Mouse (Mus musculus): ENCODE results near the gene Flii.

The Flii gene

GRCm38 (mm10) chr11:60726601-60727391 lies at the start of gene Flii:
Flii (minus strand) TSS chr11:60727263.
- DNase-seq (ENCODE audit: inconsistent age in 2 of 2, low spot score in 1 of 2) = peak; percentile 88 to 95

- DNase-seq (ENCODE audit: inconsistent age in 2 of 2, low spot score in 1 of 2) = no peak
These were observed 49.2 kb upstream of the Flii start for GRCm38 (mm10) chr11:60776107-60776828.

GRCm38 (mm10) chr11:60775578-60775977 lies 48.5 kb upstream of the Flii start:
- DNase-seq (ENCODE audit: inconsistent age in 2 of 2, low spot score in 1 of 2) = no peak

GRCm38 (mm10) chr11:60774841-60775240 lies 47.8 kb upstream of the Flii start:
- DNase-seq (ENCODE audit: inconsistent age in 2 of 2, low spot score in 1 of 2) = no peak

- DNase-seq (ENCODE audit: inconsistent age in 2 of 2, low spot score in 1 of 2) = no peak
These were observed 47.2 kb upstream of the Flii start for GRCm38 (mm10) chr11:60774158-60774689.

GRCm38 (mm10) chr11:60772161-60772560 lies 45.1 kb upstream of the Flii start:
- no peak for DNase-seq (ENCODE audit: inconsistent age in 2 of 2, low spot score in 1 of 2)

GRCm38 (mm10) chr11:60770776-60771175 lies 43.7 kb upstream of the Flii start:
- DNase-seq (ENCODE audit: inconsistent age in 2 of 2, low spot score in 1 of 2) = no peak

- DNase-seq (ENCODE audit: inconsistent age in 2 of 2, low spot score in 1 of 2) = no peak
These were observed 42.3 kb upstream of the Flii start for GRCm38 (mm10) chr11:60769322-60769721.

- peak in 1 of 2 experiments; percentile 64 for DNase-seq (ENCODE audit: inconsistent age in 2 of 2, low spot score in 1 of 2)
These were observed 39.9 kb upstream of the Flii start for GRCm38 (mm10) chr11:60766969-60767368.

GRCm38 (mm10) chr11:60761681-60762080 lies 34.6 kb upstream of the Flii start:
- no peak for DNase-seq (ENCODE audit: inconsistent age in 2 of 2, low spot score in 1 of 2)

GRCm38 (mm10) chr11:60755570-60755969 lies 28.5 kb upstream of the Flii start:
- DNase-seq (ENCODE audit: inconsistent age in 2 of 2, low spot score in 1 of 2) = no peak

- no peak for DNase-seq (ENCODE audit: inconsistent age in 2 of 2, low spot score in 1 of 2)
These were observed 13.3 kb upstream of the Flii start for GRCm38 (mm10) chr11:60740321-60740720.

- no peak for DNase-seq (ENCODE audit: inconsistent age in 2 of 2, low spot score in 1 of 2)
These were observed 10.4 kb upstream of the Flii start for GRCm38 (mm10) chr11:60737450-60737849.

GRCm38 (mm10) chr11:60736491-60736890 lies 9.4 kb upstream of the Flii start:
- peak; percentile 57 to 74 for DNase-seq (ENCODE audit: inconsistent age in 2 of 2, low spot score in 1 of 2)

- DNase-seq (ENCODE audit: inconsistent age in 2 of 2, low spot score in 1 of 2) = peak in 1 of 2 experiments; percentile 55
These were observed 8.1 kb upstream of the Flii start for GRCm38 (mm10) chr11:60735191-60735590.

GRCm38 (mm10) chr11:60734206-60734605 lies 7.1 kb upstream of the Flii start:
- peak; percentile 56 to 75 for DNase-seq (ENCODE audit: inconsistent age in 2 of 2, low spot score in 1 of 2)

GRCm38 (mm10) chr11:60731251-60731650 lies 4.2 kb upstream of the Flii start:
- peak in 1 of 2 experiments; percentile 40 for DNase-seq (ENCODE audit: inconsistent age in 2 of 2, low spot score in 1 of 2)

GRCm38 (mm10) chr11:60730169-60730568 lies 3.1 kb upstream of the Flii start:
- peak in 1 of 2 experiments; percentile 59 for DNase-seq (ENCODE audit: inconsistent age in 2 of 2, low spot score in 1 of 2)

- DNase-seq (ENCODE audit: inconsistent age in 2 of 2, low spot score in 1 of 2) = peak; percentile 76 to 90
These were observed 2.2 kb upstream of the Flii start for GRCm38 (mm10) chr11:60729217-60729641.

- peak; percentile 96 to 98 for DNase-seq (ENCODE audit: inconsistent age in 2 of 2, low spot score in 1 of 2)
These were observed 1.2 kb upstream of the Flii start, which contains the start of gene Mief2 for GRCm38 (mm10) chr11:60728260-60728761. Mief2 (plus strand) TSS chr11:60728398.

GRCm38 (mm10) chr11:60727392-60728140 lies 503 bp upstream of the Flii start:
- DNase-seq (ENCODE audit: inconsistent age in 2 of 2, low spot score in 1 of 2) = peak in 1 of 2 experiments; percentile 43
